Mouse (Mus musculus) stomach, embryonic 16.5 days (tissue): ENCODE results near the gene Madd. TPM values are rescaled to one million over a fixed set of nuclear protein-coding genes. Genes with fewer than 3 reads are reported as not detected.

Experiments used
- ATAC-seq: fragments of 200-750 bp; cut with Nextera tagmentation; 2 replicates; pipeline ENCODE4 v1.8.0; 2017; ENCODE audit warnings: moderate number of reproducible peaks, moderate TSS enrichment; ENCODE audit not compliant: insufficient read depth, low FRiP score
- H3K27ac ChIP-seq: fragments of 300-500 bp; sonication (generic); 2 replicates; pipeline ENCODE4 v1.5.1; 2014; ENCODE audit warnings: low read length
- H3K27me3 ChIP-seq: fragments of 300-500 bp; sonication (generic); 2 replicates; pipeline ENCODE4 v1.6.1; 2014; ENCODE audit warnings: low read length, control low read depth, mixed read lengths; ENCODE audit not compliant: control insufficient read depth, insufficient read depth
- H3K36me3 ChIP-seq: fragments of 300-500 bp; sonication (generic); 2 replicates; pipeline ENCODE4 v1.6.1; 2014; ENCODE audit warnings: low read length; ENCODE audit not compliant: control insufficient read depth, insufficient read depth
- H3K4me1 ChIP-seq: fragments of 300-500 bp; sonication (generic); 2 replicates; pipeline ENCODE4 v1.6.1; 2014; ENCODE audit warnings: low read length, control low read depth, mixed read lengths; ENCODE audit not compliant: control insufficient read depth, insufficient read depth
- H3K4me2 ChIP-seq: fragments of 300-500 bp; sonication (generic); 2 replicates; pipeline ENCODE4 v1.6.1; 2014; ENCODE audit warnings: low read depth, low read length, mixed read lengths
- H3K4me3 ChIP-seq: fragments of 300-500 bp; sonication (generic); replicated peaks from 2 replicates; pipeline ENCODE4 v1.5.1; 2014; ENCODE audit warnings: mild to moderate bottlenecking, low read length
- H3K9ac ChIP-seq: fragments of 300-500 bp; sonication (generic); 2 replicates; pipeline ENCODE4 v1.6.1; 2014; ENCODE audit warnings: low read length
- H3K9me3 ChIP-seq: fragments of 300-500 bp; sonication (generic); replicated peaks from 2 replicates; pipeline ENCODE4 v1.6.1; 2016; ENCODE audit warnings: low read length, control low read depth; ENCODE audit not compliant: control insufficient read depth
- WGBS: fragments of 180-500 bp; shearing (Covaris S2); extraction: QIAGEN DNeasy Blood & Tissue Kit; methylation state at CpG from one replicate; pipeline ENCODE4 v1.1.7; 2014; 5-methylcytosine and 5-hydroxymethylcytosine counted together
- polyA plus RNA-seq: library from polyadenylated mRNA; unstranded; fragments of >200 nt; fragmentation: Nextera tagmentation; extraction: Ambion mirVana; gene quantifications from 2 replicates; pipeline ENCODE4 v1.2.1, GENCODE M21; 2015

Madd gene
- polyA plus RNA-seq, 1 experiment from 2014 or later: 14.3 TPM

DNA sequence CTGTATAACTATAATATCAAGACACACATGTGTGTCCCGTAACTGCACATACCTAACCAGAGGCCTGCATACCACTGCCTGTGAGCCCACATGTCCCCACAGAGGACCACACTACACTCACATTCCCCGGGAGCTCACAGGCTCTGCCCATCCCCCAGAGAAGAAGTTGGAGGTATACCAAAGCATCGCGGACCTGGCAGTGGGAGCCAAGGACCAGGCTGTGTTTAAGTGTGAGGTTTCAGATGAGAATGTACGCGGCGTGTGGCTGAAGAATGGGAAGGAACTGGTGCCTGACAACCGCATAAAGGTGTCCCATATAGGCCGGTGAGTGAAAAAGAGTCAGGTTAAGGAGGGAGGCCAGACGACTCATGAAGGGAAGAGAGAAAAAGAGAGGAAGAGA, 58.5 kb downstream of the Madd start:
- H3K4me2 ChIP-seq: no peak overlapping the region
- H3K36me3 ChIP-seq: no peaks in the 10 kb centered on the region
- no peak overlapping the region for H3K9ac ChIP-seq
- H3K9me3 ChIP-seq: no peaks in the 10 kb centered on the region
- ATAC-seq: no peak
- 87% methylated on average over 10 of the region's 10 CpGs for WGBS
- no peaks in the 10 kb centered on the region for H3K4me1 ChIP-seq
- no peaks in the 10 kb centered on the region for H3K27me3 ChIP-seq
- no peak overlapping the region for H3K4me3 ChIP-seq
- no peak overlapping the region for H3K27ac ChIP-seq

DNA sequence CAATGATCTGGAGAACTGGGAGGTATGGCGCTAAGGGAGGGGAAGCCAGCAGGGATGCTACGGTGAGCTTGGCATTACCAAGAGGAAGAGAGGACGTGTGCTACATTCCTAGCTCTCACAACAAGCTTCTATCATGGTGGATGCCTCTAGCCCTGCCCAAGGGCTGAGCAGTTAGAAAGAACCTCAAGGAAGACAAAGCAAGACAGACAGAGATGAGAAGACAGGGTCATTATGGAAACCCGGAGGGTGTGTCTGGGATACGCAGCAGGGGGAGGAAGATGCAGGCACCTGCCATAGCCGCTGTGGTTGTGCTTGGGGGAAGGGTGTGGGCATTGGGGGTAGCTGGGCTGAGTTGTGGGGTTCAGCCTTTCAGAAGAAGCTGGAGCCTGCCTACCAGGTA, 60.1 kb downstream of the Madd start:
- Histone ChIP-seq H3K4me3 (no peak overlapping the region), H3K27me3 (no peaks in the 10 kb centered on the region)
- 79% methylated on average over 6 of the region's 6 CpGs for WGBS

DNA sequence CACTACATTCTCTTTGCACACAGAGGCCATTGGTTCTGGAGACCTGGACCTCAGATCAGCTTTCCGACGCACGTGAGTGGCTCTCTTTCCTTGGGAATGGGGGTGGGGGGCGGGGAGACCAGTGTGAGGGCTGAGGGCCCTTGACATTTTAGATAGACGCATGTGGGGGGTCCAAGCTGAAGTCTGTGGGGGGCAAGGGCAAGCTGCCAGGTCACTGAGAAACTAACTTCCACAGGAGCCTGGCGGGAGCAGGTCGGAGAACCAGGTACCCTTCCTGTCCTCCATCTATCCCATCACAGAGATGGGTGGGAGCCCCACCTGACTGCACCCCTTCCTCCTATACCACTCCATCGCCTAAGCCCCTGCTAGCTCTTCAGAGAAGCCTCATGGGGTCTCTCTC, 62.1 kb downstream of the Madd start:
- no peaks in the 10 kb centered on the region for H3K27me3 ChIP-seq
- H3K36me3 ChIP-seq: no peaks in the 10 kb centered on the region
- H3K27ac ChIP-seq: no peak overlapping the region
- H3K9ac ChIP-seq: no peak overlapping the region
- no peaks in the 10 kb centered on the region for H3K9me3 ChIP-seq
- ATAC-seq: no peak
- 58% methylated on average over 8 of the region's 8 CpGs for WGBS
- no peak overlapping the region for H3K4me2 ChIP-seq
- no peaks in the 10 kb centered on the region for H3K4me1 ChIP-seq
- H3K4me3 ChIP-seq: no peak overlapping the region

More for the DNA sequence above, 60.1 kb downstream of the Madd start:
- Histone ChIP-seq H3K9me3 (no peaks in the 10 kb centered on the region), H3K36me3 (no peaks in the 10 kb centered on the region), H3K27ac (no peak overlapping the region), H3K4me2 (no peak overlapping the region), H3K9ac (no peak overlapping the region), H3K4me1 (no peaks in the 10 kb centered on the region)
- no peak for ATAC-seq

DNA sequence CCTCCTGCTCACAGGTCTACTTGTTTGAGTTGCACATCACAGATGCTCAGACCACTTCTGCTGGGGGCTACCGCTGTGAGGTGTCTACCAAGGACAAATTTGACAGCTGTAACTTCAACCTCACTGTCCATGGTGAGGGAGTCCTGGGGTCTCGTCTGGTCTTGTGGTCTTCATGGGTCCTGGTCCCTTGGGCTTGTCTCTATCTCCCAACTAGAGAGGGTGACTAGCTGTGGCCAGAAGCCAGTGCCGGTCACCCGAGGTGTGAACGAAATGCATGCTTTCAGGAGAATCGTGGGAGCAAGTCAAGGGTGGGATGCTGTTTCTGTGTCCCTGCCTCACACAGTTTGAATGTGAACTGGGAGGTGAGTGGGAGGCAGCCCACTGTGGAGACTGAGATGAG, 62.6 kb downstream of the Madd start:
- no peak overlapping the region for H3K9ac ChIP-seq
- ATAC-seq: no peak
- 79% methylated on average over 6 of the region's 6 CpGs for WGBS
- no peaks in the 10 kb centered on the region for H3K4me1 ChIP-seq
- H3K27ac ChIP-seq: no peak overlapping the region
- H3K4me3 ChIP-seq: no peak overlapping the region
- H3K36me3 ChIP-seq: no peaks in the 10 kb centered on the region
- H3K9me3 ChIP-seq: no peaks in the 10 kb centered on the region
- H3K4me2 ChIP-seq: no peak overlapping the region
- no peaks in the 10 kb centered on the region for H3K27me3 ChIP-seq

DNA sequence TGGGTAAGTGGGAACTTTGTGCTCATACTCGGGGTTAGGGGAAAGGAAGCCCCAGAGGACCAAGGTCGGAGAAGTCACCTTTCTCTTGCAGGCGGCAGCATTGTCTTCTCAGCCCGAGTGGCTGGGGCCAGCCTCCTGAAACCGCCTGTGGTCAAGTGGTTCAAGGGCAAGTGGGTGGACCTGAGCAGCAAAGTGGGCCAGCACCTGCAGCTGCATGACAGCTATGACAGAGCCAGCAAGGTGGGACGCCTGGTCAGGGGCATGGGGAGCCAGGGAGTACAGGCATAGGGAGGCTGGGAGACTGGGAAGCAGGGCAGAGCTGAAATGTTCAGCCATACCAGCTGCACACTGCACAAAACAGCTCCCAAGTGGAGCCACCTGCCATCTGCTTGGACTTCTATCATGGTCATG, 63.4 kb downstream of the Madd start:
- no peaks in the 10 kb centered on the region for H3K36me3 ChIP-seq
- WGBS: 63% methylated on average over 6 of the region's 6 CpGs
- H3K9ac ChIP-seq: no peak overlapping the region
- H3K4me1 ChIP-seq: no peaks in the 10 kb centered on the region
- H3K27ac ChIP-seq: no peak overlapping the region
- no peaks in the 10 kb centered on the region for H3K9me3 ChIP-seq
- no peaks in the 10 kb centered on the region for H3K27me3 ChIP-seq
- no peak for ATAC-seq
- H3K4me2 ChIP-seq: no peak overlapping the region
- H3K4me3 ChIP-seq: no peak overlapping the region

DNA sequence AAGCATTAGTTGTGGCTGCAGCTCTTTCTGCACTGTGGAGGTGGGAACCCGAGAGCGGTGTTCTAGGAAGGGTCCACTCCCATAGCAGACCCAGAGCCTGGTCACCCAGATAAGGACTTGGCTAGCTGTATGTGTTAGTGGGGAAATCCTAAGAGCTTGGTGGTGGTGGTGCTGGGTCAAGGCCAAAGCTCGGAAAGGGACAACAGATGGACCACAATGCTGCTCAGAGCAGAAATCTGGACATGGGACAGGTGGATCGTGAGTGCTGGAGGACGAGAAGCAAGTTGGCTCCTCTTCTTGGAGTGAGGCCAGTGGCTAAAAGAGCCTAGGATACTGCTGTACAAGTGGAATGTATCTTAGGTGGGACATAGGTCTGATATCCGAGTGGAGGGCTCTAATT, 64.1 kb downstream of the Madd start:
- H3K4me2 ChIP-seq: no peak overlapping the region
- H3K27ac ChIP-seq: no peak overlapping the region
- H3K4me1 ChIP-seq: no peaks in the 10 kb centered on the region
- H3K27me3 ChIP-seq: no peaks in the 10 kb centered on the region
- H3K36me3 ChIP-seq: no peaks in the 10 kb centered on the region
- H3K4me3 ChIP-seq: no peak overlapping the region
- no peak for ATAC-seq
- 85% methylated on average over 6 of the region's 6 CpGs for WGBS
- no peak overlapping the region for H3K9ac ChIP-seq
- no peaks in the 10 kb centered on the region for H3K9me3 ChIP-seq

DNA sequence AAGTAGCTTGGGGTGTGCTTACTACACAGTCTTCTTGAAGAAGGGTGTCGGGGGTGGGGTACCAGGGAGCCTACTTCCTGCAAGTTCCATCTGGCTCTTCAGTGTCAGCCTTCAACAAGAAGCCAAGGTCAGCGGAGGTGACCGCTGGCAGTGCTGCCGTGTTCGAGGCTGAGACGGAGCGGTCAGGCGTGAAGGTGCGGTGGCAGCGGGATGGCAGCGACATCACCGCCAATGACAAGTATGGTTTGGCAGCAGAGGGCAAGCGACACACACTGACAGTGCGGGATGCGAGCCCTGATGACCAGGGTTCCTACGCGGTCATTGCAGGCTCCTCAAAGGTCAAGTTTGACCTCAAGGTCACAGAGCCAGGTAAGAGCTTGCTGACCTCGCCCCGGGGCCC, 64.6 kb downstream of the Madd start:
- WGBS: 89% methylated on average over 19 of the region's 19 CpGs
- no peaks in the 10 kb centered on the region for H3K9me3 ChIP-seq

DNA sequence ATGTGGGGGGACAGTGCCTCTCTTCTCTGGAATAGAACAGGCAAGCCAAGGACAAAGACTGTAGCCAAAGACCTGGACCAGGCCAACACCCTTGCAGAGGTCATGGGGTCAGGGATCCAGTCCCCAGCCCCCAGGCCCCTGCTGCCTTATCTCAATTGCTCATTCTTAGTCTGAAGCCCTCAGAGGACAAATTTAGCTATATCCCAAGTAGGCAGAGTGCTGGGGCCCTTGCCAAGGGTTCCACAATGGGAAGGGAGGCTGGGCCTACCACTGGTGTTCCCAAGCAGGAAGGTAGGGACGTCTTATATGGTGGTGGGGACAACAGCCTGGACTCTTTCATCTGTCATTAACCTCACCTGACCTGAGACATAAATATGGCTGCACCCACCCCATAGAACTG, 65.0 kb downstream of the Madd start:
- no peak for ATAC-seq
- no peaks in the 10 kb centered on the region for H3K27me3 ChIP-seq
- no peak overlapping the region for H3K9ac ChIP-seq
- H3K4me3 ChIP-seq: no peak overlapping the region
- 69% methylated on average over 1 of the region's 1 CpGs for WGBS
- no peak overlapping the region for H3K4me2 ChIP-seq
- no peaks in the 10 kb centered on the region for H3K9me3 ChIP-seq
- H3K36me3 ChIP-seq: no peaks in the 10 kb centered on the region
- no peaks in the 10 kb centered on the region for H3K4me1 ChIP-seq
- H3K27ac ChIP-seq: no peak overlapping the region

More for the DNA sequence above, 64.6 kb downstream of the Madd start:
- Histone ChIP-seq H3K36me3 (no peaks in the 10 kb centered on the region), H3K4me3 (no peak overlapping the region), H3K27me3 (no peaks in the 10 kb centered on the region), H3K4me1 (no peaks in the 10 kb centered on the region), H3K27ac (no peak overlapping the region), H3K4me2 (no peak overlapping the region), H3K9ac (no peak overlapping the region)
- no peak for ATAC-seq

DNA sequence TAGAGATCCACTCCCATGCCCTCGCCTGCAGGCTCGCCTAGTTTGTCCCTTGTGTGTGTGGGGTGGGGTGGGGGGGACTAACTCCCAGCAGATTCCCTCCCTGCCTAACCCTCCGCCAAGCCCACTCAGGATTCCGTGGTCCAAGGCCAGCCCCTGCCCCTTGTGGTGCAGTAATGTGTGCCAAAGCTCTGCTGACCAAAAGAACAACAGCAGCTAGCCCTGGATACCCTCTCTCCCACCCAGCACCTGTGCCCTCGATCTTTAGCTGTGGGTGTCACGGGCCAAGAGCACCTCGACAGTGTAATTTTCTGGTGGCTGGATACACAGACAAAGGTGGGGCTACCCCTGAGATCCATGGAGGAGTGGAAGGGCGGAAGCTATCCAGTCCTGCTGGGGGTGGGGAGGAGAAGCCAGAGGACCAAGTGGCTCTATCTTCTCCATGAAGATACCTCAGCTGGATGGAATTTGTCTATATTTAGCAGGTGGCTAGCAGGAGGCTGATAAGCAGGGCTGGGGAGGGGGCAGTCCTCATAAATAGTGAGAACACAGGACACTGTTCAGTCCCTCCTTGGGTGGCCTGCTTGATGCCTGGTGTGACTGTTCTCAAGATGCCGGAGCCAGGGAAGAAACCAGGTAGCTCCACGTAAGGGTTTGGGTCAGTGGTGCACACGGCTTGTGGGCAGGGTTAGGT, 65.9 kb downstream of the Madd start, which contains the start of gene Mybpc3:
Gene Mybpc3 (plus strand): TSS at position 560 of the 691 bp plus-strand sequence.
- H3K4me1 ChIP-seq: no peaks in the 10 kb centered on the region
- H3K4me3 ChIP-seq: no peak within 1 kb of the TSS
- no peak within 1 kb of the TSS for H3K4me2 ChIP-seq
- no peak within 1 kb of the TSS for H3K9ac ChIP-seq
- 79% methylated on average over 11 of the region's 11 CpGs for WGBS
- H3K27me3 ChIP-seq: no peaks in the 10 kb centered on the region
- H3K9me3 ChIP-seq: no peaks in the 10 kb centered on the region
- H3K36me3 ChIP-seq: no peaks in the 10 kb centered on the region
- ATAC-seq: no peak
- H3K27ac ChIP-seq: no peak within 1 kb of the TSS
